Mouse (Mus musculus): ENCODE results near the gene Tm6sf2. TPM values are rescaled to one million over a fixed set of nuclear protein-coding genes. Genes with fewer than 3 reads are reported as not detected.
"Not testable (repeated sequence)": the region's sequence is repeated elsewhere in the genome, so short reads cannot be mapped to it uniquely, and the experiment has no call there.

The Tm6sf2 gene
- polyA plus RNA-seq, 2 experiments = 0.54 to 5.2 TPM

DNA sequence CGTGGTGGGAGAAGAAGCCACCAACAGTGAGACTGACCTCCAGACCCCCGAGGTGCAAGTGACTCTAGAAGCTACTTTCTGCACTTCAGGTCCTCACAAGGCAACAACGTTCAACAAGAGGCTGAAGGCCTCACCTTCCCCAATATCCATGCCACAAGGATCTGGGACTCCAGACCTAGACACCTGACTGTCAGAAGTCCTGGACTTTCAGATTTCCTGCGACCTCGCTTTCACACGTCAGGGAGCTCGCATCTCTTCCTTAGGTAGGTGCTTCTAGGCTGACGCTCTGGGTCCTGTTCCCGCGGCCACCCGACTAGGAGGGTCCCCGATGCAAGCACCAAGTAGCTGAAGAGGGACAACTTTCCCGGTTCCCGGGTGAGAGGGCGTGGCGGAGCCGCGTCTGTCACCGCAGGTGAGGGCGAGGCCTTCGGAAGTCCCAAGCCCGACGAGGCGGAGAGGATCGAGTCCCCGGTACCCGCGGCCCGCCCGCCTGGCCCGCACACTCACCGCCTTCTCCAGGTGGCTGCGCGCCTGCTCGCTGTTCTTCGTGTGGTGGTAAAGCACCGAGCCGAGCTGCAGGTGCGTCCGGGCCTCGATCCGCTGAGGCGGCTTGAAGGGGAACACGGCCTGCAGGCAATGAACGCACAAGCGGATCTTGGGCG is 30.7 kb upstream of the Tm6sf2 start:
- H3K4me3 ChIP-seq (replicated peaks; ENCODE audit: low read length) = peak overlapping the region; percentile 100
- H3K4me1 ChIP-seq (ENCODE audit: control insufficient read depth, insufficient read depth, low read length) = peaks cover 19% of the 10 kb centered on the region
- H3K9me3 ChIP-seq (ENCODE audit: control insufficient read depth, low read length) = no peaks in the 10 kb centered on the region
- DNase-seq (ENCODE audit: low spot score) (no peak), ATAC-seq (ENCODE audit: low FRiP score, low read depth) (peak; percentile 23)
- H3K27me3 ChIP-seq (ENCODE audit: control insufficient read depth, insufficient read depth, low read length) = no peaks in the 10 kb centered on the region
- no peak for TF ChIP-seq POLR2A (IDR thresholded peaks at IDR 0.05; ENCODE audit: borderline replicate concordance, extremely low read depth, insufficient read depth, insufficient read length)
- H3K9ac ChIP-seq (ENCODE audit: low read depth, low read length, severe bottlenecking) = peak overlapping the region; percentile 96
- H3K4me2 ChIP-seq (replicated peaks; ENCODE audit: low read depth, low read length, severe bottlenecking) = peak overlapping the region; percentile 91
- H3K27ac ChIP-seq (replicated peaks; ENCODE audit: low read depth, low read length) = peak overlapping the region; percentile 80; the same call in 1 of the 2 replicates
- under 1% methylated on average over 39 of the region's 47 CpGs for WGBS
- H3K36me3 ChIP-seq (ENCODE audit: control insufficient read depth, insufficient read depth, low read length) = no peaks in the 10 kb centered on the region

DNA sequence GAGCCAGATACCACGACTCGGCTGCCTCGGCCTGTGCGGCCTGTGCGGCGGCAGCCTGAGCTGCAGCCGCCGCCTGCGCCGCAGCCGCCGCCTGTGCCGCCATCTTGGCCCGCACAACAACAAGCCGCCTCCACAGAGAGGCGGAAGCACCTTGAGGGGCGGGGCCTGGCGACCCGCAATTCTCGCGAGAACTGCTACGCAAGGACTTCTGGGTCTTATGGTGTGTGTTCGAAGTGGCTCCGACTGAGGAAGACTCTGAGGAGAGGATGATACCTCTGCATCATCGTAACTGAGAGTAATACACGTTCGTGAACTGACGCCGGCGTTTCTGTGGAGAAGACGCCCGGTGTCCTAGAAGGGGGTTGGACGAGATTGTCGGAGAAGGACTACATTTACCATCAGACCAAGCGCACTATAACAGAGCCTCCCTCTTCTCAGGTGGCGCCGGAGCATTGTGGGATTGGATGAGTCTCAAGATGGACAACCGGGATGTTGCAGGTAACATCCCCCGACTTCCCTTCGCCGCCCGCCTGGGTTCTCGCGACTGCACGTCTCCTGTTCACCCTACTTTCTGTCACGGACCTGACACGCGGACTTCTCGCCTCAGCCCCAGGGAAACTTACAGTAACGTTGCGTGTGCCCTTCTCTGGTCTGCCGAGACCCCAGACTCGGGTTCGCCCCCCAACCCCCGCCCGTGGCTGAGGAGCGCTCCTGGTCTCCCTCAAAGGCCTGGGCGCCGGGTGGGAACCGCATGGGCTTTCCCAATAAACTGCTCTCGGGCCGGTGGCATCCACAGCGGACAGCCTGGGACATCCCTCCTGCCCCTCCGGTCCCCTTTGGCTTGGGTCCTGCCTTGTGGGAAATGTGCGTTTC is 29.9 kb upstream of the Tm6sf2 start, which contains the start of the genes Mau2 and Sugp1:
Gene Mau2 (minus strand): TSS at position 152 of the 873 bp plus-strand sequence.
Gene Sugp1 (plus strand): TSS at position 231 of the 873 bp plus-strand sequence.
- no peaks in the 10 kb centered on the region for H3K36me3 ChIP-seq (ENCODE audit: control insufficient read depth, insufficient read depth, low read length)
- peak within 1 kb of the TSS; percentile 80 for H3K27ac ChIP-seq (replicated peaks; ENCODE audit: low read depth, low read length)
- peak within 1 kb of the TSS; percentile 96 for H3K9ac ChIP-seq (ENCODE audit: low read depth, low read length, severe bottlenecking)
- peak; percentile 99 for ATAC-seq (ENCODE audit: low FRiP score, low read depth)
- no peaks in the 10 kb centered on the region for H3K9me3 ChIP-seq (ENCODE audit: control insufficient read depth, low read length)
- H3K4me2 ChIP-seq (replicated peaks; ENCODE audit: low read depth, low read length, severe bottlenecking) = peak within 1 kb of the TSS; percentile 91
- WGBS = under 1% methylated on average over 59 of the region's 65 CpGs
- DNase-seq (ENCODE audit: low spot score) = peak; percentile 96
- peaks cover 19% of the 10 kb centered on the region for H3K4me1 ChIP-seq (ENCODE audit: control insufficient read depth, insufficient read depth, low read length)
- no peaks in the 10 kb centered on the region for H3K27me3 ChIP-seq (ENCODE audit: control insufficient read depth, insufficient read depth, low read length)
- peak within 1 kb of the TSS; percentile 100 for H3K4me3 ChIP-seq (replicated peaks; ENCODE audit: low read length)
- TF ChIP-seq POLR2A (IDR thresholded peaks at IDR 0.05; ENCODE audit: borderline replicate concordance, extremely low read depth, insufficient read depth, insufficient read length) = peak; percentile 95; the same call in 1 of the 2 replicates

DNA sequence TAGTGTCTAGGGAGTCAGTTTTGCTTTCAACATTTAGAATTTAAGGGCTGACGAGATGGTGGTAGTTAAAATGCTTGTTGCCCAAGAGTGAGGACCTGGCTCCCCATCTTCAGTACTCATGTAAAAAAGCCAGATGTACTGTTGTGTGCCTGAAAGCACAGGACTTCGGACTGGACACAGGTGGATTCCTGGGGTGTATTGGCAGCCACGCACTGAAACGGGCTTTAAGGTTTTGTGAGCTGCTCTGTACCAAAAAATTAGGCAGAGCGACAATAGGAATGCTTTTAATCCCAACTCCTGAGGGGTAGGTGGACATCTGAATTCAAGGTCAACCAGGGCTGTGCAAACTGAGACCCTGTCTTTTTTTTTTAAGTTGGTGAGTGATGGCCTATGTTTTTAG is 28.7 kb upstream of the Tm6sf2 start:
- Histone ChIP-seq H3K4me1 (ENCODE audit: control insufficient read depth, insufficient read depth, low read length) (peaks cover 19% of the 10 kb centered on the region), H3K9me3 (ENCODE audit: control insufficient read depth, low read length) (no peaks in the 10 kb centered on the region), H3K36me3 (ENCODE audit: control insufficient read depth, insufficient read depth, low read length) (peaks cover 9% of the 10 kb centered on the region; the same call in 1 of the 2 replicates), H3K4me3 (replicated peaks; ENCODE audit: low read length) (peak overlapping the region; percentile 100; the same call in 1 of the 2 replicates), H3K27ac (replicated peaks; ENCODE audit: low read depth, low read length) (no peak overlapping the region), H3K27me3 (ENCODE audit: control insufficient read depth, insufficient read depth, low read length) (no peaks in the 10 kb centered on the region), H3K4me2 (replicated peaks; ENCODE audit: low read depth, low read length, severe bottlenecking) (peak overlapping the region; percentile 91), H3K9ac (ENCODE audit: low read depth, low read length, severe bottlenecking) (no peak overlapping the region)
- 86% methylated on average over 5 of the region's 5 CpGs for WGBS
- ATAC-seq (ENCODE audit: low FRiP score, low read depth) (no peak), DNase-seq (ENCODE audit: low spot score) (no peak)
- TF ChIP-seq POLR2A (IDR thresholded peaks at IDR 0.05; ENCODE audit: borderline replicate concordance, extremely low read depth, insufficient read depth, insufficient read length) = no peak

DNA sequence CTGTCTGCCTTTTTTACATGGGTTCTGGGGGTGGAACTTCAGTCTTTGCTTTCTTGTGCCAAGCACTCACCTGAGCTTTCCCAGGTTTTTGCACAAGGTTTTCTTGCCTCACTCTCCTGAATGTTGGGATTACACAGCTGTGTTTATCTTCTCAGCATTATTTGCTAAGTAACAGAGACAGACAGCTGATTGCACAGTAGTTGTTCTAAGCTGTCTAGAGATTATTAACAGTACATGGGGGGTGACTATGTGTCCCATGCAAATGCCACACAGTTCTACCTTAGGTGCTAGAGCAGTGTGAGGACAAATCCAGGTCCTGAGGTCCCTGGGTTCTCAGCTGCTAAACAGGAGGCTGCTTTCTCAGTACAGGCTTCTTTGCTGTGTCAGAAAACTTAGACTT is 23.1 kb upstream of the Tm6sf2 start:
- H3K4me1 ChIP-seq (ENCODE audit: control insufficient read depth, insufficient read depth, low read length) = 0 out of 2 replicates have a peak, but pooled peaks cover under 1% of the 10 kb centered on the region
- peaks cover 52% of the 10 kb centered on the region for H3K36me3 ChIP-seq (ENCODE audit: control insufficient read depth, insufficient read depth, low read length)
- H3K9ac ChIP-seq (ENCODE audit: low read depth, low read length, severe bottlenecking) = no peak overlapping the region
- no peak overlapping the region for H3K4me3 ChIP-seq (replicated peaks; ENCODE audit: low read length)
- H3K27ac ChIP-seq (replicated peaks; ENCODE audit: low read depth, low read length) = no peak overlapping the region
- ATAC-seq (ENCODE audit: low FRiP score, low read depth) (no peak), DNase-seq (ENCODE audit: low spot score) (no peak)
- H3K9me3 ChIP-seq (ENCODE audit: control insufficient read depth, low read length) = no peaks in the 10 kb centered on the region
- no peaks in the 10 kb centered on the region for H3K27me3 ChIP-seq (ENCODE audit: control insufficient read depth, insufficient read depth, low read length)
- TF ChIP-seq POLR2A (IDR thresholded peaks at IDR 0.05; ENCODE audit: borderline replicate concordance, extremely low read depth, insufficient read depth, insufficient read length) = no peak
- H3K4me2 ChIP-seq (replicated peaks; ENCODE audit: low read depth, low read length, severe bottlenecking) = no peak overlapping the region

DNA sequence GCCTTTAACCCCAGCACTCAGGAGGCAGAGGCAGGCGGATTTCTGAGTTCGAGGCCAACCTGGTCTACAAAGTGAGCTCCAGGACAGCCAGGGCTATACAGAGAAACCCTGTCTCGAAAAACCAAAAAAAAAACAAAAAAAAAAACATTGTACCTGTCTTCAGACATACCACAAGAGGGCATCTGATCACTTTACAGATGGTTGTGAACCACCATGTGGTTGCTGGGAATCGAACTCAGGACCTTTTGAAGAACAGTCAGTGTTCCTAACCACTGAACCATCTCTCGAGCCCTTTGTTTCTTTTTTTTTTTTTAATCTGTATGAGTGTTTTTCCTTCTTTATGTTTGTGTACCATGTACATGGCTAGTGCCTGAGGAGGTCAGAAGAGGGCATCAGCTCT is 22.3 kb upstream of the Tm6sf2 start:
- H3K4me2 ChIP-seq (replicated peaks; ENCODE audit: low read depth, low read length, severe bottlenecking); ATAC-seq (ENCODE audit: low FRiP score, low read depth); H3K27ac ChIP-seq (replicated peaks; ENCODE audit: low read depth, low read length); H3K4me1 ChIP-seq (ENCODE audit: control insufficient read depth, insufficient read depth, low read length); H3K9ac ChIP-seq (ENCODE audit: low read depth, low read length, severe bottlenecking); H3K9me3 ChIP-seq (ENCODE audit: control insufficient read depth, low read length); DNase-seq (ENCODE audit: low spot score); H3K27me3 ChIP-seq (ENCODE audit: control insufficient read depth, insufficient read depth, low read length); H3K4me3 ChIP-seq (replicated peaks; ENCODE audit: low read length): not testable (repeated sequence)
- 95% methylated on average over 5 of the region's 5 CpGs for WGBS
- peaks cover 60% of the 10 kb centered on the region for H3K36me3 ChIP-seq (ENCODE audit: control insufficient read depth, insufficient read depth, low read length)
